Mouse (Mus musculus) common myeloid progenitor, adult 5-6 weeks (primary cell): ENCODE results near the gene Fgfr2. TPM values are rescaled to one million over a fixed set of nuclear protein-coding genes. Genes with fewer than 3 reads are reported as not detected.
"Not testable (repeated sequence)": the region's sequence is repeated elsewhere in the genome, so short reads cannot be mapped to it uniquely, and the experiment has no call there.

Source experiments
- ATAC-seq: replicated peaks from 2 replicates; pipeline ENCODE4 v1.8.0; 2016; ENCODE audit warnings: low read depth, mild to moderate bottlenecking, moderate TSS enrichment, inconsistent platforms; ENCODE audit not compliant: poor library complexity, severe bottlenecking
- total RNA-seq: library from RNA; stranded (forward); fragments of 200-1000, 187-1606 nt; gene quantifications from 2 replicates; pipeline ENCODE4 v1.2.3, GENCODE M21; 2017

Gene Fgfr2
- total RNA-seq, 1 experiment from 2014 or later: not detected

DNA sequence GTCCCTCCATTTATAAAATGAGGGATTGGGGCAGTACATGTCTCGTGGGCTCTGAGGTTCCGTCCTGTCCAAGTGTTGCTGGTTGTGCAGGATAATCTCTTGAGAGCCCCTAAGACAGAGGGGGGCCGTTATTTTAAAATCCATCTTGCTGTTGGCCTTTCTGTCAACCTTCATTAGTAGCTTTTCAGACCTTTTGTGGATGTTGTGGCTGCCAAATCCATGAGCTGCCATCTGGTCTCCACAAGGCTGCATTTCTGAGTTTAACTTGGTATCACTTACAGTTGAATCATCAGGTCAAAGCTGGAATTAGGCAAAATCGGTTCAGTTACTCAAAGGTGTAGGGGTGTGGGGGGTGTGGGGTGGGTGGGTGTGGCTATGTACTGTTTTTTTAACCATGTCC lies 2569.8 kb downstream of the Fgfr2 start:
- no peak for ATAC-seq

DNA sequence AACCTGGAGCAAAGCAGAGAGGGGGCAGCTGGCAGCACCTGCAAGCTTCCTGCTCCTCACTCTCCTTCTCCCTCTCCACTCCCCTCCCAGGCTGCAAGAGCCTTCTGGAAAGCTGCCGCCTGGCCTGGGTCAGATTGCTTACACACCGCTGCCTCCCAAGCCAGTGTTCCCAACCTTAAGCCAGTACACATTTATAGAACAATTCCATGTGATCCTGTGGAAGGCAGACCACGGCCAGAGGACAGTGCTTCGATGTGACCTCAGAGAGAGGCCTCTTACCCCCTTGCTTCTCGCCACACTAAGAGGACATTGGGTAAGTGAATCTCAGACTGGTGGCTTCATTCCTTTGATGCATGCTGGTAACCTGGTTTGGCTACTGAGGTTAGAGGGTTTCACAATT lies 2570.4 kb downstream of the Fgfr2 start:
- no peak for ATAC-seq

DNA sequence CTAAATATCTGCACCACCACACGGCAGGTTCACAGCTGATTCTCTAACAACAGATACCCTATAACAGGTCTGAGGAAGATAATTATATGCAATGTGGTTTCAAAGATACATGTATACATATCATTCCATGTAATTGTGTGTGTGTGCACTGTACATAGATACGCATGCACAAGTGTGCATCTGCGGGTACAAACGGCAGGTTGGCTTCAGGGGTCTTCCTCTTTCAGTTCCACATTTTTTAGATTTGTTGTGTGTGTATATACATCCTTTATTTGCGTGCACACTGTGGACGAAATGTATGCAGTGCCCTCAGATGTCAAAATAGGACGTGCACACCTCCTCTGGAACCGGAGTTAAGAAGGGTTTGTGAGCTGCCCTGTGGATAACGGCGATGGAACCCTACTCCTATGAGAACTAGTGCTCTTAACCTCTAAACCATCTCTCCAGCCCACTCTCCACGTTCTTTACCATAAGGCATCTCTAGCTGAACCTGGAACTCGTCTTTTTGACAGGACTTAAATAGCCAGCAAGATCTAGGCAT lies 2575.4 kb downstream of the Fgfr2 start:
- peak; percentile 60 for ATAC-seq

DNA sequence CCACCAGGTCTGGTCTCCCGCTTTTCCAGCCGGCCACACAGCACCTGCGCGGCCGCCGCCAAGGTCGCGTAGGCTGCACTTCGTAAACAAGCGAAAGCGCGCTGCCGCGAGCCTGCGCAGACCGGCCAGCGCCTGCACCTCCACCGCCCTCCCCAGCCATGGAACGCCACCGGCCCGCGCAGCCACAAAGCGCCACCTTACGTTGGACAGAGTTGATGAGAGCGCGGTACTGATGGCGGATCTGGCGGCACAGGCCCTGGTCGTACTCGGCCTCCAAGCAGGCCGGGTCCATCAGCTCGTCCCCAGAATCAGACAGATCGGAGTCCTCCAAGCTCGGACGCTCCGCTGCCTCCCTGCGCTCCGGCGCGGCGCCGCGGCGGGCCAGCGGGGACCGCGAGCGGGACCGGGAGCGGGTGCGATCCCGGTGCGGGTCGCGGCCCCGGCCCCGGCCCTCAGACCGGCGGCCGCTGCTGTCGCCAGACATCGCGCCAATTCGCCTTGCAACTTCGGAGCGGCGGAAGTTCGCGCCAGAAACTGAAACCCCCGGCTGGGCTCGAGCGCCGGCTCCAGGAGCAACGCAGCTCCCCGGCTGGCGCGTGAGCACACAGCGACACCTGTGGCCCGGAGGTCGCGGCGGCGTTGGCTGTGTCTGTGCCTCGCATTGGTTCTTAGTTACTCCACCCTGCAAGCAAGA lies 2576.2 kb downstream of the Fgfr2 start:
- peak; percentile 94 for ATAC-seq

DNA sequence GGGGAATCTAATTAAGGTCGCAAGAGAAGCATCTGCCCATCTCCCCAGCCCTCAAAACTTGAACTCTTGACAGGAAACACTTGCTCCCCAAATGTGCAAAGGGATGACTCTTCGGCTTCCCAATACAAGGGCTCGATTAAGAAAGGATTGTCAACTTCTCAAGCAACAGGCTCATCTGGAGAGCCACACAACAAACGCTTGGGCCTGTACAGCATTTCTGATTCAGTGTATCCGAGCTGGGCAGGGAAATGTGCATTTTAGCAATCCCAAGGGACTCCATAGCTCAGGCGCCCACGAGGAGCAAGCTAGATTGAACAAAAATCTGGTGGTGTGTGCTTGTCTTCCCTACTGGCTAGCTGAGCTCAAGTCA lies 2576.7 kb downstream of the Fgfr2 start:
- no peak for ATAC-seq

DNA sequence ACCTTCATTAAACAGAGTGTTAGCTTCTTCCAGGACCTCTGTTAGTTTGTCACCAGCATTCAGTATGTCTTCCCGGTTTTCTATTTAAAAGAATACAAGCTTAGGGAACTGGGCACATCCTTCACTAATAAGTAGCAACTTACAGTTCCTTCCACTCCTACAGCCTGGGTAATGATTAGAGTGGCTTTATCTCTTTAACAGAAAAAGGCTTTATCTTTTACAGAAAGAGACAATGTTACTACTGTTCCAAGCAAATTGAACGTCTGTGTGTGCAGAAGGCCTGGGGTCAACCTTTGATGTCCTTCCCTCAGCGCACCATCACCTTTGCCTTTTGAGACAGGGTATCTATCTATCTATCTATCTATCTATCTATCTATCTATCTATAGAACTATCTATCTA lies 2577.3 kb downstream of the Fgfr2 start:
- no peak for ATAC-seq

DNA sequence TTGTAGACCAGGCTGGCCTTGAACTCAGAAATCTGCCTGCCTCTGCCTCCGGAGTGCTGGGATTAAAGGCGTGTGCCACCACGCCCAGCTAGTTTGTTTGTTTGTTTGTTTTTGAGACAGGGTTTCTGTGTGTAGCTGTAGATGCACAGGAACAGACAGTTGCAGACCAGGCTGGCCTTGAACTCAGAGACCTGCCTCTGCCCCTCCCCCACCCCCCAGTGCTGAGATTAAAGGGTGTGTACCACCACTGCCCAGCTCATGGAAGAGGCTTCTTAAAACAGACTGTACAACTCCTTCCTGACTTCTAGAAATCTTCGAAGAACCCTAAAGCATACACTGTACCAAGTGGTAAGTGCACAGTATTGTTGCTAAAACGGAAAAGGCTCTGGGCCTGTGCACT lies 2577.7 kb downstream of the Fgfr2 start:
- no peak for ATAC-seq

DNA sequence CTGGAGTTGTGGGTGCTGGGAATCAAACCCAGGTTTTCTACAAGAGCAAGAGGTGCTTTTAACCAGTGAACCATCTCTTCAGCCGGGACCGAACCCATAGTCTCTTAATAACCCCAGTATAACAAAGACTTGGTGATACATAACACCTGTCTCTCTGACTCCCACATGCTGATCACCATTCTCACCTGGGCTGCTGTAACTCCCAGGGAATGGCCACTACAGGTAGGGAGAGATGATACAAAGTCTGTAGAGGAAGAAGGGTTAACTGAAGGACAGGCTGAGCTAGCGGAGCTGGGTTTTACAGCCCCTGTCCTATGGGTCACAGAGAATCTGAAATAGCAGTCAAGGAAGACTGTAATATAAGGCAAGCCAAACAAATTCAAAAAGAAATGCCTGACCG lies 2580.0 kb downstream of the Fgfr2 start:
- no peak for ATAC-seq

DNA sequence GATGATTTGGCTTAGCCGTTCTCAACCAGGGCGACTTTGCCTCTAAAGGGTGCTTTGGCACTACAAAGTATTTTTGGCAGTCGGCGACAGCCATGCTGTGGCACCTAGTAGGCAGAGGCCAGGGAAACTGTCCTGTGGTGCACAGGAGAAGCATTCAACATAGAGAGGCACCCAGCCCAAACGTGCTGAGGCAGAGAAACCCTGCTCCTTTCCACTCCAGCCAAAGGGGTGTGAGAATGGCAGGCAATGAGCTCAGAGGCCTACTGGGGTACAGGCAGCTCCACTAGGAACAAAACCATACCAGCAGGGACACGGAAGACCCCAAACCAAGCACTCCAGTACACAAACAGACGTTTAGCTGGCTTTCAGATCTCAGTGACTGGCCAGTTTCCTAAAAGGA lies 2583.0 kb downstream of the Fgfr2 start:
- no peak for ATAC-seq

DNA sequence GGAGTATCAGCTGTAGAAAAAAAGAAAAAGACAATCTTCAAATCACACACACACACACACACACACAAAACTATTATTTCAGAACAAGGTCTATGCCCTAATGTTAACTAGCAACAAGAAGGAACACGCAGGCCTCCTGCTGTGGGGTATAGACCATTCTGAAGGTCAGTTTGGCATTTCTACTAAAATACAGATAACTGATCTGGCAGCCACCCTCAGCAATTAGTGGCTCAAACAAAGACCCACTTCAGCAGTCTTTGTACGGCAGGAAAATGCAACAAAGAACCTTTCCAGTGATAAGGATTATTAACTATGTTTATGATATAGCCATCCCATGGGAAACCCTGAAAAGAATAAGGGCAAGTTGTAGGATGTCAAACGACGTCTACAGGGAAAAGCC lies 2586.1 kb downstream of the Fgfr2 start:
- ATAC-seq: no peak

DNA sequence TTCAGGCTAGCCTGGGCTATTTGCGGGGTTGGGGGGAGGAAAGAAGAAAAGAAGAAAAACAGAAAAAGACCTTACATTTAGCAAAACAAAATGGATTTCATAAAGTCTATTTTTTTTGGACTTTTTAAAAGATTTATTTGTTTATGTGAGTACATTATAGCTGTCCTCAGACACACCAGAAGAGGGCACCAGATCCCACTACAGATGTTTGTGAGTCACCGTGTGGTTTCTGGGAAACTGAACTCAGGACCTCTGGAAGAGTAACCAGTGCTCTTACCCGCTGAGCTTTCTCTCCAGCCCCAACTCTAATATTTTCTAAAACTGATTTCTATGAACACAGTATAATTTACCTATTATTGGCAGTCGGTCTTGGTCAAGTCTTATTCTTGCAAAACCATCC lies 2588.0 kb downstream of the Fgfr2 start:
- no peak for ATAC-seq

DNA sequence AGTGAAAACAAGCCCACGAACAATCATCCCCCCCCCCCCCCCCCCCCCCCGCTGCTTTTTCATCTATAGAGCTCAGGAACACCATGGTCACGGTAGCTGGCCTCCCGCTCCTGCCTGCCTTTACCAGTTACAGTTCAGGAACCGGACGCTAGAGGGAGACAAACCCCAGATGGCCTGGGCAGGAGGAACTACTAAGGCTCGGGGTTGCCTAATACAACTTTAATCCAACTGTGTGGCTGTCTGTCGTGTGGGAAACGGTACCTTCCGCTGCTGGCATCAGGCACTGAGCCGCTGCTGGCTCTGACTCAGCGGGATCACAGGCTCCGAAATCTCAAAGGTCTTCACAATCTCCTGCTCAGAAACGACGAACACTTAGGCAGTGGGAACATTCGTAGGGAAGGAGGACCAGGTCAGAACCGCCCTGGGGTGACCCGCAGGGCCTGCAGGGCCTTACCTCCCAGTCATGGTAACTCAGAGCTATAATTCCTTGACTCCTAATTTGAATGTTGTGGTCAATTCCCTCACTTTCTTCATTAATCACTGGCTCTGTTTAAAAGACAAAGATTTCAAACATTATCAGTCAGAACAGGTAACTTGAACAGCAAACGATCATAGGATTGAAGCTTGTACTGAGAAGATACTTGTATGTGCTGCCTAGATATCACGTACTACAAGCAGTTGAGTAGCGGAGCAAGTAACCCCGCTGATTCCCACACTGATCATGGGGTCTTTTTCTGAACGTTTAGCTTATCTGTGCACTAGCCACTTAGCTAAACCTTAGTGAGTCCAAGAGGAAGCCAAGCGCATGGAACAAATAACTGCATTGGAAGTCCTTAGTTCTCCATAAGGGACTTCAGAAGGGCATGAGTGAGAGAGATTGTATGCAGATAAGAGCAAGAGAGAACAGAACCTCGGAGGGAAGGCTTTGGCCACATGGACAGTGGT lies 2589.6 kb downstream of the Fgfr2 start:
- ATAC-seq: peak; percentile 99

DNA sequence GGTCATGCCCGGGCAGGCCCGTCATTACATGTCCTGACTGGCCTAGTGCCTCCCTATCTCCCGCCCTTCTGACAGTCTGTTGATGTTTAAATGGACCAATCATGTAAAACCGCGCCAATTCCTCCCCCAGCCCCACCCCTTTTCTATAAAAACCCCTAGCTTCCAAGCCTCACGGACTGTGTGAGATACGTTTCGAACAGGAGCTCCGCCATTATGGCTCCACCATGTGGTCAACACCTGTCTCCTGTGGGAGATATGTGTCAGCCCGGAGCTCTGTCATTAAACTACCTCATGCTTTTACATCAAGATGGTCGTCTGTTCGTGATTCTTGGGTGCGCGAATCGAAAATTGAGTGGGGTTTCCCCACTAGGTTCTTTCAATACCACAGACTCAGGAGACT lies 2592.0 kb downstream of the Fgfr2 start:
- not testable (repeated sequence) for ATAC-seq

DNA sequence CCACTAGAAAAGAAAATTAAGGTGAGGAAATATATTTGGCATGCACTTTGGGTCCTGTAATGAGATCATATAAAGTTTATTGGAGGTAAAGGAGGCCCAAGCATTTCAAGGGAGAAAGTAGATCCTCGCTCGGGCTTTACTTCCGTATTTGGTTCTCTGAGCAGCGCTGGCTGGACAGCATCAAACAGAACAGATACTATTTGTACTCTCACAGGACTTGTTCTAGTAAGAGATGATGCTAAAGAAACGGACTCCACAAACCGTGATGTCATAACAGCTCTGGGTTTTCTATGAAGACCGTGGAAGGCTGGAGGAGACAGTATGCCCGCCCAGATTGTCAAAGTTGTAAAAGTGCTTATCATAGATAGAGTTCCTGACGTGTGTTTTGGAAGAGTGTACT lies 2595.8 kb downstream of the Fgfr2 start:
- ATAC-seq: no peak

DNA sequence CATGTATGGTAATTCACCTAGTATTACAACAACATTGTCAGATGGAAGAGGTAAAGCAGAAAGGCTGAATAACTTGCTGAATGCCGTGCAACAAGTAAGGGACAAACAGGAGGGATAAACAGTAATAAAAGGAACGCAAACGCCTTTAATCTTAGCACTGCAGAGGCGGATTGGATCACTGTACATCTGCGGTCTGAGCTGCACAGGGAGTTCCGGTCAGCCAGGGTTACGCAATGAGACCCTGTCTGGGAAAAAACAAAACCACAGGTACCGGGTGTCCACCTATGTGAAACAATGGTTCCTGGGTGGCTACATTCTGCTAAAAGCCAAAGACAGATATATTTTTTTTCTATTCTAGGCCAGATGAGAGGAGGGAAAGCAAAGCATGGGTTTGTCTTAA lies 2599.7 kb downstream of the Fgfr2 start:
- ATAC-seq: no peak

DNA sequence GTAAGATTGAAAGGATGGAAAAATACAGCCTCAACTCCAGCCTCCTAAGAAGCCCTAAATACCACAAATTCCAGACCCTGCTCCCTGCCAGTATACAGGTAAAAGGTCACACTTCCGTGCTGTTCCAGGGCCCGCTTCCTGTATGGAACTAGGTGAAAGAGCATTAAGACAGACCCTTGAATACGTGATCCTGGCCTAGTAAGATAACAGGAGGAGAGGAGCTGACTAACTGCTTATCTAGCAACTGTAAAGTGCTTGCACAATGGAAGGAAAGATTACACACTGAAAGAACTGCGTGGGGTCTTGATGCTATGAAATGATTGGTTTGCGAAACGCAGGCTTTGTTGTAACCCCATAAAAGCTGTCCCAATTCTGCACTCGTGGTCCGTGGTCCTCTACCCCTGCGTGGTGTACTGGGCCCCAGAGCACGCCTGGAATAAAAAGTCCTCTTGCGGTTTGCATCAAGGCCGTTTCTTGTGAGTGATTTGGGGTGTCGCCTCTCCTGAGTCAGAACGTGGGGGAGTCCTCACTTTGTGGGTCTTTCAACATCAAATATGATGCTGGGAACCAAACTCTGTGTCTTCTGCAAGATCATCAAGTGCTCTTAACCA lies 2602.2 kb downstream of the Fgfr2 start:
- no peak for ATAC-seq

DNA sequence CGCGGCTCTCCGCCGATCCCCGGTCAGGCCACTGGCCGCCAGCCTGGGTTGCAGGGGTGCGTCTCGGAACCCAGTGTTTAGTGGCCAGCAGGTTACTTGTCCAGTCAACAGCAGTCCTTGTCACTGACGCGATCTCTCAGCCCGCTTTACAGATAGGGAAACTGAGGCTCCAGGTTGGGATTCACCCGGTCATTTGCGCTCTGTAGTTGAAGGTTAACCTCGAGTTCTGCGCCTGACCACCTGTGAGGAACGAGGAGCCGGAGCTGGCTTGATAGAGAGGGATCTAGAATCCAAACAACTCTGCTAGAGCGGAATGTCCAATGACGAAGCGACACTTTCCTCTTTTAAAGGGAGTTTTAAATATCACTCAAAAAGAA lies 2603.1 kb downstream of the Fgfr2 start, which contains the start of gene Ate1:
TSS of gene Ate1 (minus strand) at position 321 of the 377 bp plus-strand sequence.
- ATAC-seq: no peak

DNA sequence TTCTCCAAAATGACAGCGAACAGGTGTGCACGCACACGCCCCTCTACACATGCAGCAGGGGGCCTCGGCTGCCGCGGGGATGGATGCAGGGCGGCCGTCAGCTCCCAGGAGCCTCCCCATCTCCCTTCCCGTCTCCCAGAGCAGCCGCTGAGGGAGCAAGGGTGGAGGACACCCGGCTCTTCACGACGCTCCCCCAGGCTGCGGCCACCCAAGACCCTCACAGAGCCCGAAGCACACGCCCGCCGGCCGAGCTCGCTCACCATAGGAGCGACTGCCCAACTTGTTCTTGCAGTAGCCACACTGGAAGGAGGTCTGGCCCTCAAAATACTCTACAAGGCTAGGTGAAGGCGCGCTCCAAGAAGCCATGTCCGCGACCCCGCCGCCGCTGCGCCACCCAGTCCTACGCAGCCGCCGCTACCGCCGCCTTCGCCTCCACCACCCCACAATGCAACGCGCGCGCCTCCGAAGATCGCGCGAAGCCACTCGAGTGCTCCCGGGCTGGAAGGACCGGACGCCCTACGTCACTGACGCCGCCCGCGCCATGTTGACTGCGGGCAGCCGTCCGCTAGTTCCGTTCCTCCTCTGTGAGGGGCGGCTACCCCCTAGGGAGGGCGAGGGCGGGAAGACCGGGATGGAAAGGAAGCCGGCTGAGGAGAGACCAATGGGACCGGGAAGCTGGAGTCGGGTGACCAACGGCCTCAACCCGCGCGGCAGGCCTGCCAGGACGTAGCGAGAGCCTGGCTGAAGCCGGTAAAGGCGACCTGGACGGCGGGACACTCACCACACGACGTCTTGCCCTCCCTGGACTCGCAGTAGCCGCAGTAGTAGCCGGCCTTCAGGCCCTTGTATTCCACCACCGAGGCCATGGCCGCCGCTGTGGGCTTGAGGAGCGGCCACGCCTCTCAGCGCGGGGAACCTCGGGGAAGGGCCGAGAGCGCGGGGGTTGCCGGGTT lies 2603.8 kb downstream of the Fgfr2 start:
- peak; percentile 94 for ATAC-seq

DNA sequence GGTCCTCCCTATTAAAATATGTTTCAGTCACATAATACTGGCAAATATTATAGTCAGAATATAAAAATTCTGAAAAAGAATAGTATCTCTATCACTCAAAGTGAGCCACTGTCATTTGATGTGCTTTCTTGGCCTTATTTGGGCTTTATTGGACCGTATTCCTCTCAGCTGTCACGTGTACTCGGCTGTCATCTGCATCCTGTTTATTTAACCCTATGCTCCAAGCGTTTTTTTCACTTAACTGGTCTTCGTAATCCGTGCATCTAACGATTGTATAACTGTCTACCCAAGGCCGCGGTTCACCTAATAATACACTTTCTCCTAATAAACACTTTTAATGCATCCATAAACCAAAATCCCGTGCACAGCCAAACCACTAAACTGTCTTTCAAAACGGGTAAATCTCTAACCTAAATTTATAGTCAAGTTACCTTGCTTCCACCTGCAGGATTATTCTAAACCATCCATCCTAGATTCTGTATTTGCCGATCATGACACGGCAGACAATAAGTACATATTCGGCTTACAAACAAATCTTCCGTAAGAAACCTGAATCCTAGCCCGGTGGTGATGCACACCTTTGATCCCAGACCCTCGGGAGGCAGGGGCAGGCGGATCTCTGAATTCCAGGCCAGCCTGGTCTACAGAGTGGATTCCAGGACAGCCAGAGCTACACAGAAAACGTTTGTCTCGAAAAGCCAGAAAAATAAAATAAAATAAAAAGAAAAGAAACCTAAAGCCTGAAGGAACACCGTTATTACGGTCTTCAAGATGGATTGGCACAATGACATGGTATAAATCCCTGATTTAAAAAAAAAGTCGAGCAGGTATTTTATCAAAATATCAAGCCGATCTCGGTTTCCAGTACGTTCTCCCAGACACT lies 2604.7 kb downstream of the Fgfr2 start:
- ATAC-seq: no peak
